Mouse (Mus musculus) myocyte (in vitro differentiated cells): Measurements from ENCODE around the gene Gm9913. TPM values are rescaled to one million over a fixed set of nuclear protein-coding genes. Genes with fewer than 3 reads are reported as not detected.

Experiments used
- H3K27me3 ChIP-seq: one replicate; pipeline ENCODE4 v1.6.1; 2011; ENCODE audit not compliant: control insufficient read depth, insufficient read depth, insufficient read length
- H3K36me3 ChIP-seq: one replicate; pipeline ENCODE4 v1.6.1; 2011; ENCODE audit not compliant: control insufficient read depth, insufficient read depth
- H3K4me2 ChIP-seq: one replicate; pipeline ENCODE4 v1.6.1; 2011; ENCODE audit warnings: low read depth, control low read depth
- H3K4me3 ChIP-seq: one replicate; pipeline ENCODE4 v1.5.1; 2011; ENCODE audit warnings: mild to moderate bottlenecking, control low read depth, moderate library complexity
- H3K79me2 ChIP-seq: one replicate; pipeline ENCODE4 v1.6.1; 2011; ENCODE audit not compliant: control insufficient read depth, insufficient read depth
- H3ac ChIP-seq: one replicate; pipeline ENCODE4 v1.6.1; 2011; ENCODE audit not compliant: control insufficient read depth, insufficient read length
- CEBPB ChIP-seq: IDR thresholded peaks from 2 replicates; pipeline ENCODE4 v1.6.1; 2011; ENCODE audit warnings: mild to moderate bottlenecking, moderate library complexity; ENCODE audit not compliant: poor library complexity, insufficient read depth, severe bottlenecking
- E2F4 ChIP-seq: IDR thresholded peaks from one replicate; pipeline ENCODE4 v1.6.1; 2011; ENCODE audit warnings: mild to moderate bottlenecking, control low read depth, moderate library complexity; ENCODE audit not compliant: insufficient read depth
- MAX ChIP-seq: IDR thresholded peaks from one replicate; pipeline ENCODE4 v1.6.1; 2011; ENCODE audit warnings: low read depth, mild to moderate bottlenecking, control low read depth
- MYOD1 ChIP-seq, 3 experiments: IDR thresholded peaks; one replicate each; pipeline ENCODE4 v1.6.1; 2011; ENCODE audit warnings: control low read depth in 2 of 3, low read depth in 2 of 3, mild to moderate bottlenecking in 2 of 3, moderate library complexity in 1 of 3; ENCODE audit not compliant: insufficient read length in 2 of 3, control insufficient read depth in 1 of 3
- MYOG ChIP-seq, 3 experiments: IDR thresholded peaks; one replicate each; pipeline ENCODE4 v1.6.1; 2011; ENCODE audit warnings: control low read depth in 2 of 3, low read depth in 2 of 3, mild to moderate bottlenecking in 2 of 3; ENCODE audit not compliant: insufficient read length in 2 of 3, control insufficient read depth in 1 of 3, insufficient read depth in 1 of 3
- POLR2A ChIP-seq: IDR thresholded peaks from one replicate; pipeline ENCODE4 v1.6.1; 2011; ENCODE audit warnings: low read depth, mild to moderate bottlenecking, control low read depth, moderate library complexity; ENCODE audit not compliant: insufficient read length
- POLR2AphosphoS2 ChIP-seq: IDR thresholded peaks from one replicate; pipeline ENCODE4 v1.6.1; 2011; ENCODE audit warnings: low read depth, control low read depth; ENCODE audit not compliant: insufficient read length
- REST ChIP-seq: IDR thresholded peaks from one replicate; pipeline ENCODE4 v1.6.1; 2011; ENCODE audit warnings: mild to moderate bottlenecking, control low read depth, moderate library complexity; ENCODE audit not compliant: insufficient read depth, insufficient read length
- SRF ChIP-seq: IDR thresholded peaks from one replicate; pipeline ENCODE4 v1.6.1; 2011; ENCODE audit warnings: low read depth; ENCODE audit not compliant: control insufficient read depth, insufficient read length
- TCF12 ChIP-seq: IDR thresholded peaks from one replicate; pipeline ENCODE4 v1.6.1; 2011; ENCODE audit warnings: mild to moderate bottlenecking, control low read depth; ENCODE audit not compliant: poor library complexity, insufficient read depth, severe bottlenecking
- TCF3 ChIP-seq: IDR thresholded peaks from one replicate; pipeline ENCODE4 v1.6.1; 2011; ENCODE audit warnings: low read depth, control low read depth; ENCODE audit not compliant: insufficient read length
- USF1 ChIP-seq: IDR thresholded peaks from one replicate; pipeline ENCODE4 v1.6.1; 2011; ENCODE audit warnings: low read depth, mild to moderate bottlenecking, control low read depth, moderate library complexity
- polyA plus RNA-seq: library from polyadenylated mRNA; unstranded; fragments of >200 nt; fragmentation: generic; extraction: Trizol; gene quantifications from one replicate; pipeline ENCODE4 v1.2.1, GENCODE M21; 2012; ENCODE audit warnings: missing spikeins

Gene Gm9913
- polyA plus RNA-seq, 1 experiment: 0.37 TPM

GRCm38 (mm10) chr2:125510752-125511151 is 5.9 kb downstream of the Gm9913 start:
- no peaks in the 10 kb centered on the region for H3K27me3 ChIP-seq
- H3K79me2 ChIP-seq: no peaks in the 10 kb centered on the region
- no peak overlapping the region for H3ac ChIP-seq
- no peak for TF ChIP-seq POLR2AphosphoS2
- no peak for TF ChIP-seq SRF
- TF ChIP-seq REST: no peak
- H3K4me2 ChIP-seq: peak overlapping the region; percentile 32
- no peaks in the 10 kb centered on the region for H3K36me3 ChIP-seq
- no peak overlapping the region for H3K4me3 ChIP-seq

GRCm38 (mm10) chr2:125511898-125512297 is 7.0 kb downstream of the Gm9913 start:
- Histone ChIP-seq H3K79me2 (no peaks in the 10 kb centered on the region), H3K4me2 (no peak overlapping the region), H3ac (no peak overlapping the region), H3K36me3 (no peaks in the 10 kb centered on the region), H3K4me3 (no peak overlapping the region), H3K27me3 (no peaks in the 10 kb centered on the region)
- TF ChIP-seq TCF3 (no peak), MYOG (IDR thresholded peaks at IDR 0.05; ENCODE audit: control insufficient read depth in 1 of 3, insufficient read depth in 1 of 3, insufficient read length in 2 of 3, low read depth in 2 of 3) (no peak), MAX (no peak), CEBPB (no peak), USF1 (no peak), TCF12 (no peak), POLR2AphosphoS2 (no peak), SRF (no peak), POLR2A (no peak), REST (no peak), E2F4 (no peak), MYOD1 (IDR thresholded peaks at IDR 0.05; ENCODE audit: control insufficient read depth in 1 of 3, insufficient read length in 2 of 3, low read depth in 2 of 3) (no peak)

DNA sequence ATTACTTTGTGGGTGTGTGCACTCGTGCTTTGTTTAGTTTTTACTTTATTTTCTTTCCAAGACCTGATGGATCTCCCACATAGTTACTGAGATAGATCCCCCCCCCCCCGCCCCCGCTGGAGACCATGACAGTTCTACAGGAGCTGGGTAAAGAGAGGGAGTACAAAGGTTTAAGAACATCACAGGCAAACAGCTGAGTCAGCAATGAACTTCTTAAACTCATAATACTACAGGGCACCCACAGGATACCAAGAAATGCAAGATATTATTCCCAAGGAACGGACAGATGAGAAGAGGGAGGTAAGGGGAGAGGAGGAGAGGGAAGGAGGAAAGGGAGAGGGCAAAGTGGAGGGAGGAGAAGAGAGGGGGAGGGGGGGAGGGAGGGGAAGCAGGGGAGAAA is 7.7 kb downstream of the Gm9913 start:
- H3K4me3 ChIP-seq: no peak overlapping the region

DNA sequence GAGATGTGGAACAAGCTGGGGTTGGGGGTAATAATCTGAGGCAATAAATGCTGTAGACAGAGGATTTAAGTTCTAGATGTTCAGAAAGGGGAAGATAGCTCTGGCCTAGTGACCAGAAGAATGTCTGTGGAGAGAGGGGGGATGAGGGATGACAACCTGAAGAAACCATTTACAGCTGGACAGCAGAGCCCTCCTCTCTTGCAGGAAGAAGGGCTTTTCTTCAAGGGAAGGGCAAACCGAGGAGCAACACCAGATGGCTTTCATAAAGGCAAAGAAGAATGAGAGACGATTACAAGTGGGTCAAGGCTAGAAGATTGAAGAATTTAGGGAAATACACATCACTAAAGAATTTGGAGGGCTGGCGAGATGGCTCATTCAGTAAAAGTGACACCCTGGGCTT is 9.5 kb downstream of the Gm9913 start:
- no peak overlapping the region for H3K4me3 ChIP-seq
- no peaks in the 10 kb centered on the region for H3K79me2 ChIP-seq
- no peak overlapping the region for H3K4me2 ChIP-seq
- H3K27me3 ChIP-seq: no peaks in the 10 kb centered on the region
- H3ac ChIP-seq: no peak overlapping the region
- H3K36me3 ChIP-seq: no peaks in the 10 kb centered on the region
- no peak for TF ChIP-seq POLR2A
- TF ChIP-seq POLR2AphosphoS2: no peak
- TF ChIP-seq SRF: no peak
- TF ChIP-seq REST: no peak
- TF ChIP-seq MYOD1 (IDR thresholded peaks at IDR 0.05; ENCODE audit: control insufficient read depth in 1 of 3, insufficient read length in 2 of 3, low read depth in 2 of 3): no peak
- TF ChIP-seq USF1: no peak
- TF ChIP-seq MAX: no peak
- no peak for TF ChIP-seq E2F4
- TF ChIP-seq TCF3: no peak
- no peak for TF ChIP-seq CEBPB
- TF ChIP-seq TCF12: no peak
- no peak for TF ChIP-seq MYOG (IDR thresholded peaks at IDR 0.05; ENCODE audit: control insufficient read depth in 1 of 3, insufficient read depth in 1 of 3, insufficient read length in 2 of 3, low read depth in 2 of 3)

More for the DNA sequence above, 7.7 kb downstream of the Gm9913 start:
- no peak overlapping the region for H3ac ChIP-seq
- no peaks in the 10 kb centered on the region for H3K36me3 ChIP-seq
- no peaks in the 10 kb centered on the region for H3K27me3 ChIP-seq
- TF ChIP-seq TCF12 (no peak), POLR2AphosphoS2 (no peak), TCF3 (no peak), MAX (no peak)
- no peak overlapping the region for H3K4me2 ChIP-seq
- no peaks in the 10 kb centered on the region for H3K79me2 ChIP-seq

- H3K4me2 ChIP-seq: no peak overlapping the region
- no peaks in the 10 kb centered on the region for H3K27me3 ChIP-seq
- H3ac ChIP-seq: no peak overlapping the region
- TF ChIP-seq CEBPB (no peak), USF1 (no peak), TCF12 (no peak), REST (no peak), MAX (no peak), MYOG (IDR thresholded peaks at IDR 0.05; ENCODE audit: control insufficient read depth in 1 of 3, insufficient read depth in 1 of 3, insufficient read length in 2 of 3, low read depth in 2 of 3) (no peak), E2F4 (no peak), POLR2A (no peak), MYOD1 (IDR thresholded peaks at IDR 0.05; ENCODE audit: control insufficient read depth in 1 of 3, insufficient read length in 2 of 3, low read depth in 2 of 3) (no peak)
- H3K4me3 ChIP-seq: no peak overlapping the region
- no peaks in the 10 kb centered on the region for H3K36me3 ChIP-seq
- H3K79me2 ChIP-seq: no peaks in the 10 kb centered on the region
Observed at GRCm38 (mm10) chr2:125515291-125516057, 10.6 kb downstream of the Gm9913 start.
